Mouse (Mus musculus): Measurements from ENCODE around the gene Pde3a.

DNA sequence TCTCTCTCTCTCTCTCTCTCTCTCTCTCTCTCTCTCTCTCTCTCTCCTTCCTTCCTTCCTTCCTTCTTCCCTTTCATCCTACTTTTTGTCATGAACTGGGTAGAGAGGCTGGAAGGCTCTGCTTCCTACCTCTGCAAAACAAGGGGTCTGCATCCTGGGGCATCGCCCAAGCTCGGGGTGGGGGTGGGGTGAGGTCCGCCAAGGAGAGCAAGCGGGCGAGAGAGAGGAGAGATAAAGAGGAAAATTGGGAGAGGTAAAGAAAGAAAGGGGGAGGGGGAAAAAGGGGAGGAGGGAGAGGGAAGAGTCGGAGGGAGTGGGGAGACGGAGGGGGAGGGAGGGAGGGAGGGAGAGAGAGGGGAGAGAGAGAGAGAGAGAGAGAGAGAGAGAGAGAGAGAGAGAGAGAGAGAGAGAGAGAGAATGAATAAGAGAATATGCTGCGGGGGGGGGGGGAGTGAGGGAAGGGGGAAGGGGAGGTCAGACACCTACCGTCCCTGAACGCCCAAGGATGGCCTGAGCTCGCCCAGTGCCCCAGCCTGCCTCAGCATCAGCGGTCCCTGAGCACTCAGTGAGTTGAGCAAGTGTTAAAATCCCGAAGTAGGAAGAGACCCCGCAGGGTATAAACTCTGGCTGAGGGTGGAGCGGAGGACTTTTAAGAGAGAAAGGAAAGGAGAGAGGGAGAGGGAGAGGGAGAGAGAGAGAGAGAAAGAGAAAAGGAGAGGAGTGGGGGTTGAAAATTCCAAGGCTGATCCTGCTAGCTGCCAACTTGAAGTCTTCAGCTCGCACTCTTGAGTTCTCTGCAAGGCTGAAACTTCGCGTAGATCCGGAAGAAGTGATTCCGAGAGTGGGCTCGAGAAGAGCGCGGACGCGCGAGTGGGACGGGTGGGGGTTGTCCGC lies at the start of gene Pde3a:
- no peak for TF ChIP-seq CTCF (IDR thresholded peaks at IDR 0.05; ENCODE audit: borderline replicate concordance, insufficient read depth, low read length)
- no peak for TF ChIP-seq POLR2A (IDR thresholded peaks at IDR 0.05; ENCODE audit: low read depth, low read length)

Measured in embryonic fibroblast, embryonic 13.5 days (primary cell).